Mouse (Mus musculus) testis, adult 2 months (tissue): ENCODE data around the gene Sept14.

ENCODE experiments used
- CTCF ChIP-seq: fragments of 200-500 bp; IDR thresholded peaks from 2 replicates; pipeline ENCODE4 v1.5.1; 2012; ENCODE audit warnings: low read depth, mild to moderate bottlenecking, inconsistent platforms, low read length, moderate library complexity; ENCODE audit not compliant: control insufficient read depth, insufficient read depth, insufficient replicate concordance
- POLR2A ChIP-seq: fragments of 200-500 bp; IDR thresholded peaks from 2 replicates; pipeline ENCODE4 v1.6.1; 2012; ENCODE audit warnings: low read depth, mild to moderate bottlenecking, inconsistent platforms, low read length, moderate library complexity; ENCODE audit not compliant: control insufficient read depth

DNA sequence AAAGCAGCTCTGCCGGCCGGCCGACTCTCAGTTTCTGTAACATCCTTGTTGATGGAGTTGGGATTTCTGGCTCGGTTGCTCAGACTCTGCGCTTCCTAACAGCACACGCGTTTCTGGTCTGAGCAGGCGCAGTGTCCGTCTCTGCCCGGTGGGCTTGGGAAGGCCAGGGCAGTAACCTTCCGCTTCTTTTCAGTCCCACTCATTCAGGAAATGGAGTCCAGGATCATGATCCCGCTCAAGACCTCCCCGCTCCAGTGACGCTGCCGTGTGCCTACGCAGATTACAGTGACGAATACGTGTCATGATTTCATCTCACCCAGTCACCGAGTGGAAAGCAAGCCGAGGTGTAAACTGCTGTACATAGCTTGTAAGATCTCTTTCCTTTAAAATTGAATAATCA lies 48.6 kb upstream of the Sept14 start:
- TF ChIP-seq CTCF (no peak), POLR2A (no peak)
